Mouse (Mus musculus) embryonic fibroblast, embryonic 13.5 days (primary cell): ENCODE results near the gene Klhl26.

Experiments
- CTCF ChIP-seq: IDR thresholded peaks from 2 replicates; pipeline ENCODE4 v1.5.1; 2011; ENCODE audit warnings: mild to moderate bottlenecking, control low read depth, low read length, moderate library complexity, borderline replicate concordance; ENCODE audit not compliant: insufficient read depth
- POLR2A ChIP-seq: IDR thresholded peaks from 2 replicates; pipeline ENCODE4 v1.6.1; 2011; ENCODE audit warnings: low read depth, mild to moderate bottlenecking, control low read depth, low read length, moderate library complexity

DNA sequence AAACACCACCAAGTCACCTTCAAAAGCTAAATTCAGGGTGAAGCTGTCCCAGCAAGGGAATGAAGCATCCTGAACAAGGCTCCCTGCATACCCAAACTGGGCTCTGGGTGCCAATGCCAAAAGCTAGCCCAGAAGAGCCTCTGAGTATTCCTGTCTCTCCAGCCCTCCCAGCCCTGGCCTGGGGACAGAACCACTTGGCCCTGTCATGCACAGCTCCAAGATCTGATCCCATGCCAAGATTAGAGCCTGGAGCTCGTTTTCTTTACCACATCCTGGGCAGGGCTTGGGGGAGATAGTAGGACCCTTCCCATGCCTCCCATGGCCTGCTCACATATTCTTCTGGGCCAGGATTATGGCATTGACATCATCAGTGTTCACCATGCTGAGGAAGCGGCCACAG is 42.8 kb upstream of the Klhl26 start:
- TF ChIP-seq POLR2A (no peak), CTCF (no peak)
